Mouse (Mus musculus) frontal cortex, postnatal 14 days (tissue): ENCODE data around the gene Gck.
"Not testable (repeated sequence)": the region's sequence is repeated elsewhere in the genome, so short reads cannot be mapped to it uniquely, and the experiment has no call there.

ENCODE experiments used
- DNase-seq, 2 experiments: peaks; one replicate each; pipeline ENCODE4 v3.0.0; 2022; ENCODE audit warnings: low spot score in 2 of 2

Gck gene

DNA sequence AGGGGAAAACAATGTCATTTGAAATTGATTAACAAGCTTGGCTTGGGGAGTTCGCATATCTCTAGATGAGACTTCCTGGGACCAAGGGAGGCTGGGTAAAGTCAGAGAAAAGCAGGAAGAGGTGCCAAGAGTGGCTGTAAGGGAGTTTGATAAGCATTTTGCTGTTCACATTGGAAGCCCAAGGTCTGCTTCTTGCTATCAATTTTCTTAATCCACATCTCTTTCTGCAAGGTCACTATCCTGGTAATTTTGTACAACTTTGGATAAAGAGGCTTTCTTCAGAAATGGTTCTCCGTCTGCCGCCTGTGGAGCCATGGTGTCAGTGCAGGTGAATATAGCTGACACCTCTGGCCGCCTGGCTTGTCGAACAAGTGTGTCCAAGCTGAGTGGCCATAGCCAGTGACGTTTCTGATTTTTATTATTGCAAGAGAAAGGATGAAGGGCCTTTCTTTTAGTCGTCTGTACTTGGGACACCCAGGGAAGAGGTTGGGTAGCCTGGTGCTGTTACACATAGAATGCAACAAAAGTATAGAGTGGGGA is 5.2 kb upstream of the Gck start:
- DNase-seq, result no peak

DNA sequence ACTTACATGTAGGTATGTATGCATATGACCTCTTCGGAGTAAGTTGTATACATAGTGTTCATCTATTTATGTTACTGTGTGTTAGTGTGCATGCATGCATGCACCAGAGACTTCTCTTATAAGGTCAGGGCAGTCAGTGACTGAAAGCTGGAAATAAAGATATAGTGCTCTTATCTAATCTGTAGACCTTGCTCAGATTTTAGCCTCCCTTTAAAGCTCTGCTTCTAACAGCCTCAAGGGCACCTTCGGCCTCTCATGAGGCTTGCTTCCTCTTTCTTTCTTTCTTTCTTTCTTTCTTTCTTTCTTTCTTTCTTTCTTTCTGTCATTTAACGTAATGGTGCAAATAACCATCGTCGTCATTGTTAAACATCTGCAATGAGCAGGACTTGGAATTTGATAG is 4.6 kb upstream of the Gck start:
- DNase-seq, result no peak

DNA sequence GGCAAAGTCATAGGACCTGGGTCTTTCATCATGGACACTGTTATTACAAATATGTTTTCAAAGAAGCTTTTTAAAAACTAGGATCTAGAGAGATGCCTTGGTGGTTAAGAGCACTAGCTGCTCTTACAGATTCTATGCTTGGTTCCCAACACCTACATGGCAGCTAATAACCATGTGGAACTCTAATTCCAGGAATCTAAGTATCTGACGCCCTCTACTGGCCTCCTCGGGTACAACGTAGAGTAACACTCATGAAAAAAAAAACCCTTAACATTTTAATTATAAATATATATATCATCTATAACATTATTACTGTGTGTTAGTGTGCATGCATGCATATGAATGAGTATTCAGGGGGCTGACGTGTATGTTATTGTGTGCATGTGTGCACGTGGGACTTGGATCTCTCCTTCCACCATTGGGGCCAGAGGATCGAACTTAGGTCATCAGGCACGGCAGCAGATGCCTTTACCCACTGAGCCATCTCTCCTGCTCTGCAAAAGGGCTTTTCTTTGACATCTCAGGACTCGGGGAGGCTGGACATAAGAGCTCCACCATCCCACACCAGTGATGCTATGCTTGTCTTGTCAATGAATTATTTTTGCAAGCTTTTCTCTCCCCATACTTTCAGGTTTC is 3.4 kb upstream of the Gck start:
- no peak for DNase-seq

DNA sequence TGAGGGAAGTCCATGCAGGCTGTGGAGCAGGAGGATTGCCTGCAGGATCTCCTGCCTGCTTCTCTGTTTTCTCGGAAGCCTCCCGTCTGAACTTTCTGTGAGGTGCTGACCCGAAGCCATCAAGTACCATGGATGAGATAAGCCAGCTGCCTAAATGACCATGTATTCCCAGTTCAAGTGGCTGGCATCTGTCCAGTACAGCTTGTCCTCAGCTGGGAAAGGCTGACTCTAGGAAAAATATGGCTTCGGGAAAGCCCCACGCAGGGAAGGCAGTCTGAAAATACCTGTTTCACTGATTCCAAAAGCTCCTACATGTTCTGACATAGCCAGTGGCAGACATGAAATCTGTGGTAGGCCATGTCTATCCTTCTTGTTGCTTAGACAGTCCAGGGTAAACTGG is 2.6 kb upstream of the Gck start:
- no peak for DNase-seq

DNA sequence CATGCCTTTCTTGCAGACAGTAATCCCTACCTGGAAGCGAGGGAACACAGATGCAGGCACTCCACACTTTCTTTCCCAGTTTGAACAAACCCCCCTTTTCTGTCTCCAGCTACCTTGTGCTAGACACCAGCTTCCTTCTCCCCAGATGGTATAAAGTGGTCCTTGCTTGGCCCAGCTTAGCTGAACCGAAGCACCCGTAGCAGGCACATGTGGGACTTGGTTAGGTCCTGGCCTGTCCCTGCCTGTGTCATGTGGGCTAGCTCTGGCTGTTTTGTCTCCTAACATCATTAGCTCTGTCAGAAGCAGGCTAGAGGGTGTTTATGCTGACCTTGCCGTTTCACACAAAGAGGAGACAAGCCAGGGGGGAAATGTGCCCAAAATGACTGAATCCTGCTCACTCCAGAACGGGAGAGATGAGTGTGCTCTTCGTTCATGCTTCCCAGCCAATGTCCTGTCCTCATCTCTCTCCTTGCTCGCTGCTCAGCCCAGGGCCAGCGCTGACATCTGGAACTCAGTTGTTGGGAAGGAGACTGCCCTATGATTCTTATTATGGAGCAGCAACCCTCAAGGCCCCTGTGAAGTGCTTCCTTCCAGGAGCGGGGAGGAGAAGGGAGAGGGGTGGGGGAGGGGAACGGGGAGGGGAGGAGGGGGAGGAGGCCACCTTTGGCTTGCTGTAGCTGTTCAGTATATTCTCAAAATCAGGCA is 1.2 kb downstream of the Gck start:
- DNase-seq, result no peak

DNA sequence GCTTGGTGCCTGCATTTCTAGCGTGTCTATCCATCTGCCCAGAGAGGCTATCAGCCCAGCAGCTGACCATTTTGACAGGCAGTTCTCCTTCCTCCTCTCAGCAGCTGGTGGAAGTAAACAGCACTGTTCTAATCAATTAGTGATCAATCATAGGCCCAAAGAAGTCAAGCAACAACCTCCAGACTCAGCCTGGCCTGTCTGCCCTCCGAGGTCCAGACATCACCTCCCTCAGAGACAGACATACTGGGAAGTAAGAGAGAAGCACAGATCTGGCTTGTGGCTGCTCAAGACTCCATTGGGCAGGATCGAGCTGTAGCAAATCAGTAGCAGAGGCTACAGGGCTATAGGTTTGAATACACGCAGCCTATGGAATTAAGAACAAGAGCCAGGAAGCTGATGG is 2.1 kb downstream of the Gck start:
- no peak for DNase-seq

DNA sequence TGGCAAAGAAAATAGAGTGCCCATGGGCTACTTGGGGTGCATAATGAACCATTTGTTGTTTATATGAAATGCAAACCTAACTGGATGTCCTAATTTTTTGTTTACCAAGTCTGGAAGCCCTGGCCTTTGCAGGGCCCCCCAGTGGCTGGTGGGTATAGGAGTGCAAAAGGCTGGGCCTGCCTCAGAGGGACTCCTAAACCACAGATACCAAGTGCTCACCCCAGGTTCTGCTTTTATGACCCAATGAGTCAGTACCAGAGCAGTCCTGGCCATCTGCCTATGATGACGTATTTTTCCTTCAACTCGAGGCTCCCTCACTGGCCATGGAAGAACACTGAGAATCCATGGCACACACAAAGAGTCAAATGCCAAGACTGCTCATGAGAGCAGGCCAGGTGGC is 4.8 kb downstream of the Gck start:
- no peak for DNase-seq

DNA sequence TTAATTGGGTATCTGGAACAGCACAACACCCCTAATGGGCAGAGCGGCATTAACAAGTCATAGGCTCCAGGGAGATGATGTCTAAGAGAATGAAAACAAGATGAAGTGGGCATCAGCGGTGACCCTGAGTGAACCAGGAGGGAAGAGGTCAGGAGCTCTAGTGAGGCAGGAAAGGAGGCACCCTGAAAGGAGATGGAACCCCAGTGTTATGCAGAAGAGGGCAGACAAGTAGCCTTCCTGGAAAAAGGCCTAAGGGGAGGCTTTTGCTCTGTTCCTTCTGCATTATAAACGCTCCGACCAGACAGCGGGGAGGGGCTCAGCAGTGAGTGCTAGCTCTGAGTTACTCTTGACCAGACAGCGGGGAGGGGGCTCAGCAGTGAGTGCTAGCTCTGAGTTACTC is 6.9 kb downstream of the Gck start:
- no peak for DNase-seq

DNA sequence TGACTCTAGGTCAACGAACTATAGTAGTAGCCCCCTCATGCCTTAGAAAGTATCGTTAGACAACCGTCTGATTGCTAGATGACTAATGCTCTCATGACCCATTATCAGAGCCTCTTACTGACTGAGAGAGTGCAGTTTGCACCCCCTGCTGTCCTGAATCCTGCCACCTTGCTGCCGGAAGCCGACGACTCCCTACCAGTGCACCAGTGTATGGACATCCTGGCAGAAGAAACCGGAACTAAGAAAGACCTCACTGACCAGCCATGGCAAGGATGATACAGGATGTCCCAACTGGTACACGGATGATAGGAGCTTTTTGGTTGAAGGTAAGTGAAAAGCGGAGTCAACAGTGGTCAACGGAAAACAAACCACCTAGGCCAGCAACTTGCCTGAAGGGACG is 15.3 kb downstream of the Gck start:
- not testable (repeated sequence) for DNase-seq

DNA sequence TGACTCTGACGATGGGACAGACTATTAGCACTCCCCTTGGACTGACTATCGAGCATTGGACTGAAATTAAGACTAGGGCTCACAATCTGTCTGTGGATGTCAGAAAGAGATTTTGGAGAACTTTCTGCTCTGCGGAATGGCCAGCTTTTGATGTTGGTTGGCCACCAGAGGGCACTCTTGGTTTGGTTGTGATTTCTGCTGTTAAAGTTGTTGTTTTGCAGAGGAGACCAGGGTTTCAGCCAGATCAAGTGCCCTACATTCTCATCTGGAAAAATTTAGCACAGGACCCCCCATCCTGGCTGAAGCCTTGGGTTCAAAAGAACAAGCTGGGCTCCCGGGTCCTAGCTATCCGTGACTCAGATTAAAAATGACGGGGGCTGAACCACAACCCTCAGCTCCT is 17.9 kb downstream of the Gck start:
- DNase-seq, result not testable (repeated sequence)

DNA sequence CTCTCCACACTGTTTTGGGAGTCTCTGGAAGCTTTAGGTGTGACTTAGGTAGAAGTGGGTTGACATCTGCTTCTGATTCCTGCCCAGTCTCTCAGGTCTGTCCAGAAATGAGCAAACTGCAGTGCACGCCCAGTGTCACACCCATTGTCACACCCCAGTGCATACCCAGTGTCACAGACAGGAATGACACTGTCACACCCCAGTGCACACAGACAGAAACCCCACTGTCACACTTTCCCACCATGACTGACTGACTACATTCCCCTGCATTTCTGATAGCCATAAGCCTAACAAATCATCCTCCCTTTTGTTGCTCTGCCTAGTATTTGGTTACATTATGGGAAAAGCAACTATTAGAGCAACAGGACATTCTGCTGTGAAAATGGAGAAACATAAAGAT is 19.3 kb downstream of the Gck start:
- no peak for DNase-seq

DNA sequence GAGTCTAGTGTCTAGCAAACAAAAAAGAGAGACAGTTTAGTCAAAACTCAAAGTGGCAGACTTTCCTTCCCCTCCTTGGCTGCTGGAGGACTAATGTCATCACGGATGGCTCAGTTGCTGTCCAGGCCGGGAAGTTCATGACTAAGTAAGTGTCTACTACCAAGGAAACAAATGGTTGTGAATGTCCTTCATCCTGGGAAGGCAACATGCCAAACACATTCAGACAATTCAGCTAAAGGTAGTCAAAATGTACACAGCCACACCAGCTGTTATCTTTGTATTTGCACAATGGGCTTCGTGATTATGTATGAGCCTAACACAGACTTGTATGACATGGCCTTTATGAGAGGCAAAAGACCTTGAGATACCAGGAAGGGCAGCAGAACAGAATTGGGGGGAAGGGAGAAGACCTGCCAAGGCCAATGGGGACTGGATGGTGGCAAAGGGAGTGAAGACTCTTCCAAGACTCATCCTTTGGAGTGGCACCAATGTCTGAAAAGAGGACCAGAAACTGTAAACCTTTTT is 23.1 kb downstream of the Gck start:
- DNase-seq, result no peak

DNA sequence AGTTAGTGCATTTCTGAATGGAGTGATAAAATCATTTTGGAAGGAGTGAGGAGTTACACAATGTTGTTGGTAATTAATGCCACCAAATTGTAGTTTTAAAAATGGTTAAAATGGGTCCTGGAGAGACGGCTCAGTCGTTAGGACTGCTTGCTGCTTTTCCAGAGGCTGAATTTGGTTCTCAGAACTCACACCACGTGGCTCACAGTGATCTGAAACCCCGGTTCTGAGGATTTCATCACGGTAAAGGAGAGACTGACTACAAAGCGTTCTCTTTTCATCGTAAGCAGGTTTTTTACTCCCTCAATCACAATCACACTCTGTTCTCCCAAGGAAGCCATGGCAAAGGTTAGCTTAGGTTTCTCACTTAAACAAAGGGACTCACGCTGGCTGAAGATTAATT is 25.2 kb downstream of the Gck start:
- DNase-seq, result no peak

DNA sequence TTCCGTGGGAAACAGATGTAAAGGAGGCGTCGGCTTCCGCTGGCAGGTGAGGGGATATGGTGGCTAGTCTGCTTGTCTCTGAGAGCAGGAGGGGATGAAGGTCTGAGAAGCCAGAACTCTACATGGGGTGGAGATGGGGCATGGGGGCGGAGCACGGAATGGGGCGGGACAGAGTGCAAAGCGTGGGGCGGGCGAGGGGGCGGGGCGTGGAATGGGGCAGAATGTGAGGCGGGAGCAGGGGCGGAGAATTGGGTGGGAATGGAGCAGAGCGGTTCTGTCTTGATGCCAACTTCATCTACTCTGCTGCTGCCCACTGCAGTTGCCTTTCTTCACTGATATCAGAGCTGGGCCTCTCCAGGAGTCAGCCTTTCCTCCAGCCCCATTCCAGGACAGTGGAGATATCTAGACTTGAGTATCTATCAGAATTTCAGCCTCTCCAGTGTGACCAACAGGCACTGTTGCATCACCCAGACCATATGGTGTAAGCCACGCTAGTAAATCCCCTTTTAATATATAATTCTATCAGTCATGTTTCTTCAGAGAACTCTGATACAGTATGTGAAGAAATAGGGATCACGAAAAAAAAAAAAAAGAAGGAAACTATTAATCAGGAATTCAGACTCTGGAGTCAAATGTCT is 29.4 kb downstream of the Gck start:
- DNase-seq, result no peak

DNA sequence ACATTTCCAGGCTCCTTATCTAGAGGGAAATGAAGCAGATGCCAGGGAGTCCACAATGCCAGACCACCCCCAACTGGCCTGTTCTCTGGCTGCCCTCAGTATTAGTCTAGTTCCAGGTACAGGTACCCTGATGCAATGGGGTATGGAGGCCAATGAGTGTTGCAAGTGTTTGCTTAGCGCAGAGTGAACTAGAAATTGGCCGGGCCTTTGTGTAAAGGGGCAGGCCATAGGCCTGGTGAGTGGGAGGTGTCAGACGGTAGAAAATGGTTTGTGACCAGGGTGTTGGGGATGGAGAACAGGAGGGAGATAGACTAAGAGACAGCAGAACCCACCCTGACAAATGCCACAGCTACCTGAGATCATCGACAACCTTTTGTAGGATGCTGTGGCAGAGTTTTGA is 30.3 kb downstream of the Gck start:
- no peak for DNase-seq

DNA sequence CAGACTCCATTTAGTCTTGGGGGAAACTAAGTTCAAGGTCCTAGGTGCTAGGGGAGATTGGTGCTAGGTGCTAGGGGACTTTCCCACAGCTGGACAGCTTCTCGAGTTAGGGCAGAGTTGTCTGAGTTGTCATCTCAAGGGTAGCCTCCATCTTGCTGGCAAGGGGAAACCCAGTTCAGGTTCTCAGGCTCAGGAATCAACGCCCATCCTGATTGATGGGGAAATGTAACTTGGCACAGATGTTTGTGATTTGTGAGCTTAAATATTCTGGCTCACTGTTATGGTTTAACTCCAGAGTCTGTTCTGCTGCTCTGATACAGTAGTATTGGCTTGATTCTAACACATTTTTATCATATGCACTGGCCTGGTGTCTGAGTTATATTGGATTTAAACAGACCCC is 31.8 kb downstream of the Gck start:
- no peak for DNase-seq

DNA sequence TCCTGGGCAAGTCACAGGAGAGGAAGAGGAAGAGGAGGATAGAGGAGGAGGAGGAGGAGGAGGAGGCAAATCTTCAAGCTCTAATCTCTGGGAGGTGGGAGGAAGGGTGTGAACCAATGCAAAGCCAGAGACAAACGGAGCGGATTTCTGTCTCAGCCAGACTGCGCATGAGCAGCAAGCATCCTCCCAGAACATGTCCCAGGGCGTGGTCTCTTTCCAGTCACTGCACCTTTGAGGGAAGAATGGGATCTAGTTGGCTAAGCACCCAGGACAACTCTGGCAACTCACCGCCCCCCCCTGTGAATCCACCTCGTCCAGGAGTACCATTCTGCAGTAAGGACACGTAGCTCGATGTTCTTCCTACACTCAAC is 33.7 kb downstream of the Gck start:
- DNase-seq, result no peak

DNA sequence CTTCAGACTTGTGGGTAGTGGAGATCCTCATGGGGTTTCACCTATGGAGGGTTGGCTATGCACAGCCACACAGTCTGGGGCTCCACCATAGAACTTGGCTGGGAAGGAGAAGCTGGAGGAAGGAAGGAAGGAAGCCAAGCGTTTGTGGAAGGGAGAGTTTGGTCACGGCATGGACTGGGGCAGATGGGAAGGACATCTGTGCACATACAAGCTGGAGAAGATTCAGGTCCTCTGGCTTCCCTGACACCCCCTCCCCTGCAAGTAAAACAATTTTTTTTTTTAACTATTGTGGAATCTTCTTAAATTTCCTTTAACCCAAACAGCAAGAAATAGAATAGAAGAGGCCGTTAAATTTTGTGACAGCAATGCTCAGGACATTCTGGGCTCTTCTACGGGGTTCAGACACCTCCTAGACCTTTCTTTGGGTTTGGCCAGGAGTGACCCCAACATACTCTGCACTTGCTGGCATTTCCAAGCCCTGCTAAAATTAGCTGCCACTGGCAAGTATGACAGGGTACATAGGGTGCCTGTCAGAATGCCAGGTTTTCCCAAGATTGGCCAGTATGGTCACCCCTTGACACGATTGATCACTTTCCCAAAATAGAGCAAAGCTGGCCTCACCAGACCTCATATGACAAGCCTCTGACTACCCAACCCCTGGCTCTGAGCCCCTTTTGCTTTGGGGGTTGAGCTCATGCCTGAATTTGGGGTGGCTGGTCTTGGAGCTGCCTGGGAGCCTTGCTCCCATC is 34.3 kb downstream of the Gck start:
- no peak for DNase-seq

DNA sequence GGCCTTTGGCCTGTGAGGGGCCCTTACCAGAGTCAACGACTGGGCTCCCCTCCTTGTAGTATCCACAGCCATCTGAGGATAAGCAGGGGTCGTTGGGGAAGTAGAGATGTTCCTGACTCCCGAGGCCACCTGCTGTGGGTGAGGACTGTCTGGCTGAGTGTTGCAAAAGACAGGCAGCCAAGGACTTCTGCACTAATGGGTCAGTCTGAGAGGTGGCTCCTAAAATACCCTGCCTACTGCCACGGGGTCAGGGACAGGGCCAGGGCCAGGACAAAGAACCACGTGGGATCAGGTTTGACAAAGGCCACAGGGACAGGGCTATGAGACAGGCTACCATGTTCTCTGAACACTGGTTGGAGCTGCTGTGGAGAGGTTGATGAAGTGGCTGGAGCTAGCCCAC is 34.9 kb downstream of the Gck start:
- DNase-seq, result no peak

DNA sequence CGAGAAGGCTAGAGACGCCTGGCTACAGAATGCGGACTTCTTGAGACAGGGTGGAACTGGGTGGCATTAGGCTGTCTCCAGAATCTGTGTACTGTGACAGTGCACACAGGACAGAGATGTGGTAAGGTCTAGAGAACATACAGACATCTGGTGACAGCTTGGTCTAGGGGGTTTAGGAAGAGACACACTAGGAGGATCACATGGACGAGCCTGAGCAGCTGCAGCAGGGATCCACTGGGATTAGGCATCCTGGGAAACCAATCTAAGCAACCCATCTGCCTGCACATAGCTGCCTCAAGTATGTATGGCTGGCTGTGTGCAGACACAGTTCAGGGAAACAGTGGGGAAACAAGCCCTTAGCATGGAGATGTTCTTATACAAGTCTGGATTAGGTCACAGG is 35.9 kb downstream of the Gck start:
- DNase-seq, result no peak

DNA sequence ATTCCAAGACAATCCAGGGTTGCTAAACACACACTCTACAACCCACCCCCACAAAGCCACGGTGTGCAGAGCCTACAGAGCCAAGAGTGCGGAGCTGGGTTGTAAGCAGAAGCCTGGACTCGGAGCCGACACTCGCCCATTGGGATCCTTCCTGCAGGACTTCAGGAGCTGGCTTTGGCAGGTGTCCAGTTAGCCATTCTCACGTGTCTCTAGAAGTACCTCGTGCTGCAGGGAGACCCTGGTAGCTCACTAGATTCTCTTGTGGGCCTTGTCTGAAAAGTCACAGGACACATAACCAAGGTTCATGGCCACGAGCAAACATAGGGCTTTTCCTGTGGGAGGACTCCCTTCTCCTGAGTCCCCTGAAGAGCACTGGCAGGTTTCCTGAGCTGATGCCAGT is 36.6 kb downstream of the Gck start:
- no peak for DNase-seq

DNA sequence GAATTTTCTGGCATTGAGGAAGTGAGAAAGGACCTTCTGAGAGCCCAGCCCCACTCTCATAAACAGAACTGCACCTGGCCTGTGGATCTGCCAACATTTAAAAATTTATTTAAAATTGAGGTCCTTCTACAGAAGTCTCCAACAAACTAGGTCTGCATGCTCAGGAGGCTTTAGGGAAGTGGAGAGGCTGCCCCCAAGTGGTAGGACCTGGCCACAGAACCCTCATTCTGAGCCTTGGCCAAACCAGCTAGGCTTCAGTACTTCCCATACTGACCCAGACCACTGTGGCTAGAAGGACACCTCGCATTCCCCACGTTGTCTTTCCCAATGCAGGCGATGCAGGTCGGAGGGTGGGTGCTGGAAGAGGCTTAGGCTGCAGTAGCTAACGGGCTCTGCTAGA is 37.2 kb downstream of the Gck start:
- peak in 1 of 2 experiments; percentile 57 for DNase-seq
